Mouse (Mus musculus) cerebellum, adult 2 months (tissue): ENCODE measurements at regions not wholly inside any gene's neighbourhood (a gene's known extent, or its start where the extent isn't known, plus 50 kb on each side); places are given as distances from the start of the nearest gene placed in this dataset.

Experiments used
- CTCF ChIP-seq: fragments of 200-500 bp; IDR thresholded peaks from 2 replicates; pipeline ENCODE4 v1.5.1; 2011; ENCODE audit warnings: low read depth, mild to moderate bottlenecking, control low read depth, low read length, moderate library complexity, borderline replicate concordance; ENCODE audit not compliant: insufficient read depth
- POLR2A ChIP-seq: fragments of 200-500 bp; IDR thresholded peaks from 2 replicates; pipeline ENCODE4 v1.6.1; 2011; ENCODE audit warnings: low read length, control low read depth, borderline replicate concordance; ENCODE audit not compliant: insufficient read depth

DNA sequence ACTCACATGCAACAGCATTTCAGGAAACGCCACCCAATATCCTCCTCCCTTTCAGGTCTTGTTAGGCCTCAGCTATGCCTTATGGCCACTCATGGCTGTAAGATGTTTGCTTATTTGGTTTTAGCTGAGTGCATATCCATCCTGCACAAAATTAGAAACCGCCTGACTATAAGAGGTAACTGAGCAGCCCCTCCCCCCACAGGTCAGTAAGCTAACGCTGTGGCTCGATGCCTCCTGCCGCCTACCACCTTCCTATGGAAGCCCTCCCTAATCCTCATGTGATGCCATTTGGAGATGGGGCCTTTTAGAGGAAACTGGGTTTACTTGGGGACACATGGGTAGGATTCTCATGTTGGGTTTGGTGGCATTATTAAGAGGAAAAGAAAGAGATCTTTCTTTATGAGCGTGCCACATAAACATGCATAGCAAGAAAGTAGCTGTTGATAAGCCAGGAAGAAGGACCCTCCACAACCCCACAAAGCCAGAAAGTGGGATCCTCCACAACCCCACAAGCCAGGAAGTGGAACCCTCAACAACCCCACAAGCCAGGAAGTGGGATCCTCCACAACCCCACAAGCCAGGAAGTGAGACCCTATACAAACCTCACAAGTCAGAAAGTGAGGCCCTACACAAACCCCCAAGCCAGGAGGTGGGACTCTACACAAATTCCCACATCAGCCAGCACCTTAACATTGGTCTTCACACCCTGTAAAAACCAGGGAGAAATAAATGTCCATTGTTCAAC lies 134.5 kb downstream of the Tmem17 start:
- TF ChIP-seq POLR2A: no peak
- no peak for TF ChIP-seq CTCF
